Mouse (Mus musculus) embryonic facial prominence, embryonic 12.5 days (tissue): ENCODE measurements around the gene Ddx31. TPM values are rescaled to one million over a fixed set of nuclear protein-coding genes. Genes with fewer than 3 reads are reported as not detected.

Source experiments
- ATAC-seq: fragments of 200-750 bp; cut with Nextera tagmentation; 2 replicates; pipeline ENCODE4 v1.8.0; 2017; ENCODE audit not compliant: insufficient number of reproducible peaks, insufficient read depth, low FRiP score, low TSS enrichment
- H3K27ac ChIP-seq: fragments of 300-500 bp; sonication (generic); 2 replicates; pipeline ENCODE4 v1.5.1; 2016; ENCODE audit warnings: mild to moderate bottlenecking
- H3K27me3 ChIP-seq: fragments of 300-500 bp; sonication (generic); 2 replicates; pipeline ENCODE4 v1.6.1; 2016; ENCODE audit warnings: mild to moderate bottlenecking, moderate library complexity
- H3K36me3 ChIP-seq: fragments of 300-500 bp; sonication (generic); 2 replicates; pipeline ENCODE4 v1.6.1; 2016; ENCODE audit warnings: mild to moderate bottlenecking
- H3K4me1 ChIP-seq: fragments of 300-500 bp; sonication (generic); 2 replicates; pipeline ENCODE4 v1.6.1; 2016
- H3K4me2 ChIP-seq: fragments of 300-500 bp; sonication (generic); replicated peaks from 2 replicates; pipeline ENCODE4 v1.6.1; 2016; ENCODE audit warnings: mild to moderate bottlenecking, moderate library complexity
- H3K4me3 ChIP-seq: fragments of 300-500 bp; sonication (generic); 2 replicates; pipeline ENCODE4 v1.5.1; 2016; ENCODE audit warnings: mild to moderate bottlenecking
- H3K9ac ChIP-seq: fragments of 300-500 bp; sonication (generic); 2 replicates; pipeline ENCODE4 v1.6.1; 2016; ENCODE audit warnings: mild to moderate bottlenecking, moderate library complexity
- H3K9me3 ChIP-seq: fragments of 300-500 bp; sonication (generic); 2 replicates; pipeline ENCODE4 v1.6.1; 2016; ENCODE audit warnings: mild to moderate bottlenecking, moderate library complexity
- WGBS: fragments of 180-500 bp; shearing (Covaris S2); methylation state at CpG from one replicate; pipeline ENCODE4 v1.1.7; 2016; 5-methylcytosine and 5-hydroxymethylcytosine counted together
- polyA plus RNA-seq: library from polyadenylated mRNA; unstranded; fragments of >200 nt; fragmentation: Nextera tagmentation; extraction: Ambion mirVana; gene quantifications from 2 replicates; pipeline ENCODE4 v1.2.1, GENCODE M21; 2016

Ddx31 gene
- polyA plus RNA-seq, 1 experiment from 2014 or later = 17.9 TPM

GRCm38 (mm10) chr2:28946312-28946711 is 106.1 kb downstream of the Ddx31 start:
- no peaks in the 10 kb centered on the region; the same call in 1 of the 2 replicates for H3K4me1 ChIP-seq
- no peak overlapping the region for H3K9ac ChIP-seq
- no peak for ATAC-seq
- H3K4me2 ChIP-seq = no peak overlapping the region
- H3K36me3 ChIP-seq = no peaks in the 10 kb centered on the region
- 78% methylated on average over 3 of the region's 3 CpGs for WGBS
- H3K27ac ChIP-seq = no peak overlapping the region
- H3K4me3 ChIP-seq = no peak overlapping the region
- H3K9me3 ChIP-seq = no peaks in the 10 kb centered on the region
- H3K27me3 ChIP-seq = peaks cover 24% of the 10 kb centered on the region

- H3K4me3 ChIP-seq = no peak overlapping the region
- no peaks in the 10 kb centered on the region for H3K36me3 ChIP-seq
- no peak overlapping the region for H3K27ac ChIP-seq
- H3K27me3 ChIP-seq = peaks cover 8% of the 10 kb centered on the region; the same call in 1 of the 2 replicates
- no peak overlapping the region for H3K9ac ChIP-seq
- no peak overlapping the region for H3K4me2 ChIP-seq
- H3K9me3 ChIP-seq = no peaks in the 10 kb centered on the region
- WGBS = 28% methylated on average over 8 of the region's 8 CpGs
- no peaks in the 10 kb centered on the region for H3K4me1 ChIP-seq
- no peak for ATAC-seq
Measured at GRCm38 (mm10) chr2:28952981-28953380, 112.8 kb downstream of the Ddx31 start.

- H3K27me3 ChIP-seq = no peaks in the 10 kb centered on the region; the same call in 1 of the 2 replicates
- 73% methylated on average over 9 of the region's 9 CpGs for WGBS
Measured at GRCm38 (mm10) chr2:28954595-28954994, 114.4 kb downstream of the Ddx31 start.

More at GRCm38 (mm10) chr2:28954595-28954994, 114.4 kb downstream of the Ddx31 start:
- no peak overlapping the region for H3K4me2 ChIP-seq
- no peaks in the 10 kb centered on the region for H3K4me1 ChIP-seq
- no peaks in the 10 kb centered on the region for H3K36me3 ChIP-seq
- ATAC-seq = no peak
- no peak overlapping the region for H3K9ac ChIP-seq
- H3K27ac ChIP-seq = no peak overlapping the region
- H3K4me3 ChIP-seq = no peak overlapping the region
- H3K9me3 ChIP-seq = no peaks in the 10 kb centered on the region

Other genes starting within 250 kb of the Ddx31 start
- 0.97 and 1.0 TPM in 2 replicates for gene Gfi1b, start 218.4 kb upstream of the Ddx31 start, polyA plus RNA-seq
- gene Tsc1, start 199.2 kb upstream of the Ddx31 start, polyA plus RNA-seq = 25.3 and 26.4 TPM in 2 replicates
- gene Spaca9, start 140.7 kb upstream of the Ddx31 start, polyA plus RNA-seq = 0.57 and 1.0 TPM in 2 replicates
- gene Ak8, start 140.2 kb upstream of the Ddx31 start, polyA plus RNA-seq = 0.80 and 0.97 TPM in 2 replicates
- 30.3 and 31.1 TPM in 2 replicates for gene Gtf3c4, start within 50 bp of the Ddx31 start, polyA plus RNA-seq
- 0.29 and 1.5 TPM in 2 replicates for gene Barhl1, start 76.3 kb downstream of the Ddx31 start, polyA plus RNA-seq
- gene Cfap77, start 214.7 kb downstream of the Ddx31 start, polyA plus RNA-seq = 0.55 and 0.79 TPM in 2 replicates
- 11.4 and 12.4 TPM in 2 replicates for gene Ttf1, start 219.9 kb downstream of the Ddx31 start, polyA plus RNA-seq